Mouse (Mus musculus) left cerebral cortex, adult 2 months (tissue): ENCODE results near the gene Snrk. TPM values are rescaled to one million over a fixed set of nuclear protein-coding genes. Genes with fewer than 3 reads are reported as not detected.

Source experiments
- DNase-seq, 2 experiments: peaks; one replicate each; pipeline ENCODE4 v3.0.0; 2021 to 2022; ENCODE audit warnings: low spot score in 2 of 2, mixed read lengths in 1 of 2; ENCODE audit errors: extremely low spot score in 1 of 2
- H3K27ac ChIP-seq: fragments of 200-600 bp; 2 replicates; pipeline ENCODE4 v1.8.1; 2022
- H3K4me3 ChIP-seq: fragments of 200-600 bp; 2 replicates; pipeline ENCODE4 v1.8.1; 2022
- CTCF ChIP-seq: fragments of 200-600 bp; IDR thresholded peaks from 2 replicates; pipeline ENCODE4 v1.8.1; 2022; ENCODE audit warnings: antibody characterized with exemption, mild to moderate bottlenecking, moderate library complexity
- intact Hi-C: fragments of 180-260 bp; cut with DNase I; formaldehyde crosslinking; loops from one replicate; pipeline ENCODE4 v1.15.1; 2025
- total RNA-seq, 2 experiments: library from RNA; stranded (reverse); gene quantifications; 2 replicates each; pipeline ENCODE4 v1.2.3; 2021

Gene Snrk
- total RNA-seq, 2 experiments from 2014 or later = 113 to 129 TPM

GRCm38 (mm10) chr9:122193823-122194222 lies 76.8 kb downstream of the Snrk start:
- no peak for TF ChIP-seq CTCF
- H3K27ac ChIP-seq = no peak overlapping the region
- intact Hi-C loops = no loop called here
- no peak overlapping the region for H3K4me3 ChIP-seq
- DNase-seq = no peak

GRCm38 (mm10) chr9:122195042-122195682 lies 78.1 kb downstream of the Snrk start:
- no peak overlapping the region for H3K27ac ChIP-seq
- intact Hi-C loops = no loop called here
- H3K4me3 ChIP-seq = no peak overlapping the region
- DNase-seq = no peak
- TF ChIP-seq CTCF = no peak; the same call in 1 of the 2 replicates

DNA sequence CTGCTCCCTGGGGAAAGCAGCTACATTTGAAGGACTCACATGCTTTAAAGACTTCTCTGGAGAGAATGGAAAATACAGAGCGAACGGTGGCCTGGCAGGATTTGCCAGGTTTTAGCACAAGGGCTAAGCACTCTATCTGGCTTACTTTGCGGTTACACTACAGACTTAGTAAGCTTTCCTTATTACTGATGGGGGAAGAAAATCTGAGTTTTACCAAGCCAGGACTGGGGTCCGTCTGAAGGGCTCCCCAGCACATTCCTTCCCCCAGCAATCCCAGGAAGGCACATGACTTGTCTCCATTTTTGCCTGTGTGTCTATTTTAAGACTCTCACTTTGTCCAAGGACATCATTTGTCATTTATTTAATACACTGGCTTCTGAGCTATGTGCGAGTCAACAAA lies 80.0 kb downstream of the Snrk start:
- DNase-seq = no peak
- no peak overlapping the region for H3K4me3 ChIP-seq
- no peak overlapping the region for H3K27ac ChIP-seq
- intact Hi-C loops = no loop called here
- no peak for TF ChIP-seq CTCF

- no peak for DNase-seq
- intact Hi-C loops = no loop called here
- TF ChIP-seq CTCF = no peak
- Histone ChIP-seq H3K27ac (no peak overlapping the region), H3K4me3 (no peak overlapping the region)
These were observed 81.6 kb downstream of the Snrk start for GRCm38 (mm10) chr9:122198621-122199020.

DNA sequence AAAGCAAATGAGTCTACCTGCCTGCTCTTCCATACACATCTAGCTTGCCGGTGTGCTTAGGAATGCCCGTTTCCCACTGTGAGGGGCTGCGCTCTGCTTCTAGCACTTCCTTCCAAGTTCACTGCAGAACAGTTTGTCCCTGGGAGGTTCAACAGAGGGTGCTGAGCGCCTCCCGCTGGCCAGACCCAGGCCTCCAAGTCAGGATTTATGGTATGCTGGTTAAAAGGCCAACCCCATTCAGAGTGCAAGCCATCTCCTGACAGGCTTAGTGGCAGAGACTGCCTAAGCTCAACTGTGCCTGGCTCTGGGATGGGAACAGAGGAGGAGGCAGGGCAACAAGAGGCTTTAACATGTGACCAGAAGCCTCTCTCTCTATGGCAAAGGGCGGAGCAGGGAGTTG lies 82.2 kb downstream of the Snrk start:
- peak; percentile 51 for TF ChIP-seq CTCF
- intact Hi-C loops = no loop called here

DNA sequence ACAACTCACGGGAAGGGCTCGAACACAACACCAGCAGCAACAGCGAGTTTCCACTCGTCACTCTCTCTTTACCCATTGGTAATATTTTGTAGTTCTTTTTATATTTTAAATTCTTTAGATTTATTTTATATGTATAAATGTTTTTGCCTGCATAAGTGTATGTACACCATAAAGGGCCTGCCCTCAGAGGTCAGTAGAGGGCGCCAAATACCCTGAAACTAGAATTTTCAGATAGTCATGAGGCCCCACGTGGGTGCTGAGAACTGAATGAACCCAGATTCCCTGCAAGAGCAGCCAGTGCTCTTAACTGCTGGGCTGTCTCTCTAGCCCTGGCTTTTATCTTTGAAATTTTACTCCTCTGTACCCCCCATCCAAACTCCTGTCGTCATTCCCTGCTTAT lies 87.4 kb downstream of the Snrk start:
- no peak for DNase-seq
- no peak overlapping the region for H3K27ac ChIP-seq
- peak; percentile 35 for TF ChIP-seq CTCF
- intact Hi-C loops = no loop called here
- H3K4me3 ChIP-seq = no peak overlapping the region

More for the DNA sequence above, 82.2 kb downstream of the Snrk start:
- Histone ChIP-seq H3K27ac (no peak overlapping the region), H3K4me3 (no peak overlapping the region)
- peak; percentile 32 to 45 for DNase-seq

GRCm38 (mm10) chr9:122205543-122206200 lies 88.6 kb downstream of the Snrk start:
- intact Hi-C loops = no loop called here
- DNase-seq = no peak
- no peak overlapping the region for H3K27ac ChIP-seq
- TF ChIP-seq CTCF = no peak
- no peak overlapping the region for H3K4me3 ChIP-seq

DNA sequence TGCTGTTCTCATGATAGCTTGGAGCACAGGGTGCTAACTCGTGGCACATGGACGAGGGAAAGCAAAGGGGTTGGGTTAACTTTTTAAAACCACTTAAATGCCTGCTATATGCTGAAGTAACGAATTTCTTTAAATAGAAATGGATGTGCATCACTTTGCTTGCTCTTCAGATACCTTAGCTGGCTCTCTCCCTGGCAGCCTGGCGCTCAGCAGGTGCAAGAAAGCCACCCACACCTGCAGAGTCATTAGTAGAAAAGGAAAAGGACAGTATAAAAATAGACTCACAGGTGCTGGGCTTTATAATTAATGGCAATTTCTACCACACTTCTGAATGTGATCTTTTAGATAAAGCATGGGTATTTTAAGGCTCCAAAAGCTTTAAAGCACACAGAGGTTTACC lies 91.2 kb downstream of the Snrk start:
- H3K4me3 ChIP-seq = no peak overlapping the region
- H3K27ac ChIP-seq = no peak overlapping the region
- intact Hi-C loops = no loop called here
- TF ChIP-seq CTCF = no peak
- no peak for DNase-seq

DNA sequence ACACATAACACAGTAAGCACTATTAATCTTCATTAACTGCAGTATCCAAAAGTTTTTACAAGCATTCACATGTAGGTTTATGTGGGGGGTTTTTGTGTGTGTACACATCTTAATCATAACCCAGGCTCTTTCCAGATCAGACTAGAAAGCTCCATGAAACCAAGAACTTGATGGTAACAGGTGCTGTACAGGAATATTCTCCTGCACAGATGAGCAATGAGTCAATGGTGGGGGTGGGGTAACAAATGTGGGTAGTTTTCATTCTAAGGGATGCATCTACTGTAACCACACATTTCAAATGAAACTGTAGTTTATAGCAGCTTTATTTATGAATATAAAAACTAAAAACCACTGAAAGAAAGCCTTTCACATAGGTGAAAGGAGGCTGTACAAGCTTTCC lies 98.1 kb downstream of the Snrk start:
- H3K27ac ChIP-seq = no peak overlapping the region
- no peak for DNase-seq
- no peak for TF ChIP-seq CTCF
- intact Hi-C loops = no loop called here
- no peak overlapping the region for H3K4me3 ChIP-seq

- no peak for DNase-seq
- no peak overlapping the region for H3K27ac ChIP-seq
- TF ChIP-seq CTCF = no peak
- H3K4me3 ChIP-seq = no peak overlapping the region
- intact Hi-C loops = no loop called here
These were observed 100.0 kb downstream of the Snrk start for GRCm38 (mm10) chr9:122216945-122217529.

Other genes with a start within 250 kb of the Snrk start
- gene Ackr2, start 218.9 kb upstream of the Snrk start, total RNA-seq = 1 to 10 TPM; 6.9 to 7.9 TPM
- gene Cyp8b1, start 201.0 kb upstream of the Snrk start, total RNA-seq = not detected
- gene Fam198a, start 166.3 kb upstream of the Snrk start, total RNA-seq = 1 to 10 TPM; 6.4 to 6.6 TPM
- 10 to 100 TPM; 39.4 to 40.0 TPM for gene Pomgnt2, start 120.2 kb upstream of the Snrk start, total RNA-seq
- gene Ano10, start 177.2 kb downstream of the Snrk start, total RNA-seq = 10 to 100 TPM; 25.8 to 27.4 TPM
- gene Abhd5, start 234.3 kb downstream of the Snrk start, total RNA-seq = 10 to 100 TPM; 17.1 to 19.3 TPM